Mouse (Mus musculus) kidney, postnatal 36 days (tissue): Measurements from ENCODE around the gene Zmynd8.
A peak's percentile ranks its signal among the peaks of the same experiment; 100 is the strongest.

ENCODE experiments used
- DNase-seq, 2 experiments: peaks; one replicate each; pipeline ENCODE4 v3.0.0; 2021 to 2022; ENCODE audit warnings: mixed read lengths in 2 of 2

Zmynd8 gene

DNA sequence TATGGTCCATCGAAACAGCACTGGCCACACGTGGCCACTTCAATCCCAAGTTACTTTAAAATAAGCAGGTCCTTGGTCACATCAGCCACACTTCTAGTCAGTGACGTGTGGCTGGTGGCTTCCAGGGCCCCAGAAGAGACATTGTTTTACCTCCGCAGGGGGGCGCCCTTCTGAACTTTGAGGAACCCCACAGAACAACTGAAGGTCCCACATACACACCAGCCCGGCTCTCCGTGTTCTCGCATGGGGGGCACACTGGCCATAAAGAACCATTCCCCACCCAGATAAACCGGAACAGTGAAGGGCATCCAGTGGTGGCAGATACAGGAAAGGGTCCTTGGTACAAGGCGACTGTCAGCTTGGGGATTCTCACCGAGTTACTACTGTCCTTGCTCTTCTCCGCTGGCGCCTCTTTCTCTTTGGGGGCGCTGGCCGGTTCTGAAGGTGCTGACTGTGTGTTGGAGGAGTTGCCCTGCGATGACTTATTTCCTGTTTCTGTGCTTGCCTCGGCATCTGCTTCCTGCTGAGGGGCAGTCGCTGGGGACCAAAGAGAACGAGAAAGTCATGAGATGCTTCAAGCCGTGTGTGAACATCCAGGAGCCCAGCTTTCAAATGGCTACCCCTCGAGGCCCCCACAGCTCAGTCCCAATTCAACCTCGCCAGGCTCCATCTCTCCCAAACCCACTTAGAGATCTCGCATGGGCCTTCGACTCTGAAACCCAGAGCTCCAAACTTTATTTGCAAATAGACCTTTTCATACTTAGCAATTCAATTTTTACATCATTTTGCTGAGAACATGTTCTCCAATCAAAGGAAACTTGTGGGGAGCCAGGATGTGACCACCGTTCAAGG lies 106.2 kb downstream of the Zmynd8 start:
- no peak for DNase-seq

- DNase-seq: peak; percentile 39 to 82
These were observed 107.2 kb downstream of the Zmynd8 start for GRCm38 (mm10) chr2:165791657-165792056.

- peak in 1 of 2 experiments; percentile 42 for DNase-seq
These were observed 107.8 kb downstream of the Zmynd8 start for GRCm38 (mm10) chr2:165791026-165791425.

GRCm38 (mm10) chr2:165789667-165790066 lies 109.1 kb downstream of the Zmynd8 start:
- no peak for DNase-seq

GRCm38 (mm10) chr2:165788796-165789195 lies 110.0 kb downstream of the Zmynd8 start:
- DNase-seq: no peak

- peak; percentile 96 to 97 for DNase-seq
These were observed 110.8 kb downstream of the Zmynd8 start for GRCm38 (mm10) chr2:165788005-165788404.

DNA sequence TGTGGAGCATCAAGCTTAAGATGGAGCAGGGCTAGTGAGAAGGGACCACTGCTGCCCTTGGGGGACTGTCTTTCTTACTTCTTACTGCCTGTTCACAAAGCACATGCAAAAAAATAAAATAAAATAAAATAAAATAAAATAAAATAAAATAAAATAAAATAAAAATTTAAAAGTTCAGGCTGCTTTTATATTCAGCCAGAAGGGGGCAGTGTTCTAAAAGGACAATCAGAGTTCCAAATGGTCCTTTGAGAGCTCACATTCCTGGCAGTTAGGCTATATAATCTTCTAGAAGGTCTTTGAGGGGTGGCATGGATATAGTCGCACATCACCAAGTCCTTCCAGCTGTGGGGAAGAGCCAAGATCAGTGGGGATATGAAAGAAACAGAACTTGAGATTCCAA lies 112.3 kb downstream of the Zmynd8 start:
- no peak for DNase-seq

DNA sequence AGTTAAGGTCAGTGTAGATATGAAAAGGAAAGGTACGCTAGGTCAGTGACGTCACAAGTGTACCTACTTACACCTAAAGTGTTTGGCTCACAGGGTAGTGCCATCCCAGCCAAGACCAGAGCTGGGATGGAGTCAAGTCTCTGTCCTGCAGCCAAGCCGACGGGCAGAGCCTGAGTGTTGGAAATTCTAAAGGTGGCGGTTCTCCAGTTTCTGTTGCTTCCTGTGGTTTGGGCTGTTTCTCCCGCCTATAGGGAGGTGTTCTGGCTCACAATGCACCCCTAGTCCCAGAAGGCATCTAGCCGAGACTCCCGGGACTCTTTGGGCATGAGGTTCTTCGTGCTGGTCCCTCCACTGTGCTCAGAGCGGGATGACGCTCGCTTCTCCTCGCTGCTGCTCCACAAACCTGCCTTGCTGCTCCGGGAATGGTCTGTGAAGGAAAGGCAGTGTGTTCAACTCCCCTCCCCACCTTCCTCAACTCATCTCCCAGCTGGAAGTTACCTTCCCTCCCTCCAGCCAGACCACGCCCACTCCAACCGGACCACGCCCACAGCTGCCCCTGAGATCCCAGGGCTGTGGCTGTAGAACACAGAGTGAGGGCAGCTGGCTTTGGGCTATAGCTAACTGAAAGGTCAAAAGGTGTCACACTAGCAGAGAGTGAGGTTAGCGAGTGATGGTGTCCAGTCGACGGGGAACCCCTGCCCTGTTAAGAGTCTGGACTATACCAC lies 113.3 kb downstream of the Zmynd8 start:
- no peak for DNase-seq

DNA sequence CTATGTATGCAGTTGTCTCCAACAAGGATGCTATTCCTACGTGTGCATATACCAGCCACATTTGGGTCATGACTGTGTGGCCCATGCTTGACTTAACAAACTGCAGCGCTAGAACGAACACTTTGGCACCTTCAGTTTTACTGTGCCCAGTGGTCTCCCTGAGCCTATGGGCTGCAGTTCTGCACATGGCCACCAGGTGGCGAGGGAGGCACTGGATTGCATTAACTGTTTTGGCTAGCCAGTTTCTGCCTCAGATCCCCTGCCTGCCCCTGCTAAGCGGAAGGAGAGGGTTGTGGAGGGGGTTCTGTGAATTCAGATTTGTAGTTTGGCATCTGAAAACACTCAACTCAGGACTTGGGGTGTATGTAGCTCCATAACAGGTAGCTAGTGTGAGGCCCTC lies 116.5 kb downstream of the Zmynd8 start:
- DNase-seq: peak; percentile 67 to 88

- DNase-seq: peak; percentile 76 to 82
These were observed 119.9 kb downstream of the Zmynd8 start for GRCm38 (mm10) chr2:165778927-165779326.

- no peak for DNase-seq
These were observed 129.4 kb downstream of the Zmynd8 start for GRCm38 (mm10) chr2:165769375-165769948.

- no peak for DNase-seq
These were observed 129.9 kb downstream of the Zmynd8 start for GRCm38 (mm10) chr2:165768805-165769358.

- DNase-seq: no peak
These were observed 139.3 kb downstream of the Zmynd8 start for GRCm38 (mm10) chr2:165759421-165759985.

- DNase-seq: no peak
These were observed 140.3 kb downstream of the Zmynd8 start for GRCm38 (mm10) chr2:165758534-165758933.

GRCm38 (mm10) chr2:165757799-165758198 lies 141.0 kb downstream of the Zmynd8 start:
- DNase-seq: no peak

DNA sequence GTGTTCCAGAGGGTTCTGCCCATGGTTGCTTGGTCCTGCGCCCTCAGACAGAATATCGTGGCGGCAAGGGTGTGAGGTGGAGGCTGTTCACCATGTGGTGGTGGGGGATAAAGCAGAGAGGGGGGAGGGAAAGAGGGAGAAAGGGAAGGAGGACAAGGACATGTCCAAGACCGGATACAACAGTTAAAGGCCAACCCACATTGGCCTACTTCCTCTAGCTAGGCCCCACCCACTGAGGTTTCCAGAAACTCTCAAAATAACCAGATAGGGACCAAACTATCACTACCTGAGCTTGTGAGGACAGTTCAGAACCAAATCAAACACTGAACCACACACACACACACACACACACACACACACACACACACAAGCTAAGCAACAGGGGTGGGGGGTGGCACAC lies 146.1 kb downstream of the Zmynd8 start:
- DNase-seq: no peak

DNA sequence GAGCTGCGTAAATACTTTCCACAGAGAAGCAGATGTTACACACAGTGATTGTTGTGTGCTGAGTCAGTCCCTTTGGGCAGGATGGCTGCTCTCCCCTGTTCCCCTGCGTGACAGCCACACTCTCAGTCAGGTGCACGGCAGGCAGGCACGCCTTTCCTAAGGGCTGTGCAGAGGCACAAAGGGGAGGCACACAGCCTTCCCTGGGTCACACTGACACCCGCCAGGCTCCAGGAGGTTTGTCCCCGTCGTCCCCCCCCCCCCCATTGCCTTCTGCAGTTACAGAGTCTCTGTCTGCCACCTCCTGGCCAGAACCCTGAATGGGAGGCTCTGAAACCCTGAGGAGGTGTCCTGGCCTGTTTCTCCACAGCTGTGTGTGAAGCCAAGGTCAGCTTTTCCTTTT lies 147.7 kb downstream of the Zmynd8 start:
- peak in 1 of 2 experiments; percentile 48 for DNase-seq

GRCm38 (mm10) chr2:165748426-165748825 lies 150.4 kb downstream of the Zmynd8 start:
- DNase-seq: no peak

GRCm38 (mm10) chr2:165747975-165748374 lies 150.8 kb downstream of the Zmynd8 start:
- no peak for DNase-seq

GRCm38 (mm10) chr2:165745306-165746098 lies 153.3 kb downstream of the Zmynd8 start:
- peak in 1 of 2 experiments; percentile 23 for DNase-seq

DNA sequence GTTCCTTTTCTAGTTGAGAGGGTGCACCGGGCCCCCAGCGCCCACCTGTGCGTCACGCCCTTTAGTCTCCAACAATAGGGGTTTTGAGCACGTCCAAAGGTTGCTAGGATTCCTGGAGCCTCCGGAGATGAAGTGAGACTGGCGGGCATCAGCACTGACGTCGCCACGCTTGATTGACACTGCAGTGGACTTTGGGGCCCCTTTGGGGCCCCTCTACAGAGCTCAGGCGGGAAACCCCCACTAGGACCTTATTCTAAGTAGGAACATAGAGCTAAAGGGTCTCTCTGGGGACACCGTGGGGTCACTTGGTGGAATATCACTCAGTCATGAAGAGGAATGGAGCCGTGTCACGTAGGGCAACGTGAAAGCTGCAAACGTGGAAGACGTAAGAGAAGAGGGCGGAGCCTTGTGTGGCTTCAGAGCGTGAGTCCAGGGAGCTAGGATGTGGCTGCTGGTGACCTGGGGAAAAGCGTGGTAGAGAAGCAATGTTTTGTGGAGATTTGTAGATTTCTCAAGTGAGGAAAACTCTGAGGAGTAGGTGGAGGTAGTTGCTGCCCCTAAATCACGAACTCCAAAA lies 156.5 kb downstream of the Zmynd8 start:
- no peak for DNase-seq
